Mouse (Mus musculus) layer of hippocampus, postnatal 36 days (tissue): ENCODE data around the gene Elovl1. TPM values are rescaled to one million over a fixed set of nuclear protein-coding genes. Genes with fewer than 3 reads are reported as not detected.
A peak's percentile ranks its signal among the peaks of the same experiment; 100 is the strongest.

Experiments
- DNase-seq, 2 experiments: peaks; one replicate each; pipeline ENCODE4 v3.0.0; 2022
- total RNA-seq, 2 experiments: library from RNA; stranded (reverse); gene quantifications; 2 replicates each; pipeline ENCODE4 v1.2.3; 2021

Elovl1 gene
- total RNA-seq, 2 experiments from 2014 or later, result 26.4 to 28.5 TPM

- DNase-seq, result no peak
Measured at GRCm38 (mm10) chr4:118429215-118429895, 1.5 kb downstream of the Elovl1 start.

GRCm38 (mm10) chr4:118432332-118432731, 4.4 kb downstream of the Elovl1 start:
- DNase-seq, result no peak

DNA sequence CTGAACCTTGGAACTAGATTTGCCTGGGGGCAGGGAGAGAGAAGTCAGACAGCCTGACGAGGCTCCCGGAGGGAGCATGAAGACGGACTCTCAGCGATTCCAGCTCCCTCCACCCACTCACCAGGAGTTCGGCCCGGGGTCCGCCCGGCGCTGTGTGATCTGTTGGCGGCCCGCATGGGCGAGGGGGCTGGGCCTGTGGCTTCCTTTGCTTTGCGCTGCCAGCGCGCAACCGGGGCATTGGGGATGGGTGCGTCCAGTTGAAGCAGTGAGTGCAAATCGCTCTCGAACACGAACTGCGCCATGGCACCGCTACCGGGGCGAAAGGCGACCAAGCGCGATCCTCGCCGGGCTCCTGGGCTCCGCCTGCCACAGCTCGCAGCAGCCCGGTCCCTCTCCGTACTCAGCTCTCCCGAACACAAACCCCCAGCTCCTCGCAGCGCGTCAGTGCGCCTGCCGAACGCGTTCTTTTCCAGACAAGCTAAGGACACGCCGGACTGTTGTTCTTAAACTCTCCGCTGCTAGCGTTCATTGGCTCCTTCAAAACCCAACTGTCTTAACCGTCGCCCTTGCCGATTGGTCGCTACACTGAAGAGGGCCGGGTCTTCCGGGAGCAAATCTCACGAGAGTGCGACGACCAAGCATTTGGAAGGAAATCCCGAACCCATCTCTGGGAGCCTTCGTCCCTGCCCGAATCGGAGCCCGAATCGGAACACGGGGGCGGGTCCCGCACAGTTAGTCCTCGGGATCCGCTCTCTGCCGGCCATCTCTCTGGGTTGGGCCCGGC, 9.1 kb downstream of the Elovl1 start, which contains the start of gene Cdc20:
Gene Cdc20, minus strand, starts transcription at position 533 of the 784 bp plus-strand sequence.
- peak; percentile 83 to 86 for DNase-seq

GRCm38 (mm10) chr4:118437829-118438253, 9.9 kb downstream of the Elovl1 start:
- DNase-seq, result no peak

DNA sequence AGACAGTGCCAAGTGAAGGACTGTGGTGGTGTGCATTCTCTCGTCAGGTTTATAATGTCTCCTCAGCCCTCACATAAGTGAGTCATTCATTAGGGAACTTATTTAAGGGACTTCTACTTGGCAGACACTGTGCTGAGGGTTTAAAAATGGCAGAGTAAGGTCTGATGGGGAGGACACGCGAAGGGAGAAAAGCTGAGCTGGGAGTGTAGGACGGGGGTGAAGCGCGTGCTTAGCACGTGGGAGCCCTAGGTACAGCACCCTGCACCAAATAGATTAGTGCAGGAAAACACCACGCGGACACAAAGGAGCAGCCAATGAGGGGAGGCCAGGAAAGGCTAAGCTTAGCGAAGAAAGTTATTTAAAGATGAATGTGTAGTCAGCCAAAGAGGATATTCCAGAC, 17.2 kb downstream of the Elovl1 start:
- DNase-seq, result no peak

GRCm38 (mm10) chr4:118445781-118446414, 18.0 kb downstream of the Elovl1 start:
- DNase-seq, result no peak

- no peak for DNase-seq
Measured at GRCm38 (mm10) chr4:118446415-118447153, 18.7 kb downstream of the Elovl1 start.

- no peak for DNase-seq
Measured at GRCm38 (mm10) chr4:118457345-118457975, 29.6 kb downstream of the Elovl1 start, which contains the start of gene Mpl. Mpl (minus strand) TSS chr4:118457513.

DNA sequence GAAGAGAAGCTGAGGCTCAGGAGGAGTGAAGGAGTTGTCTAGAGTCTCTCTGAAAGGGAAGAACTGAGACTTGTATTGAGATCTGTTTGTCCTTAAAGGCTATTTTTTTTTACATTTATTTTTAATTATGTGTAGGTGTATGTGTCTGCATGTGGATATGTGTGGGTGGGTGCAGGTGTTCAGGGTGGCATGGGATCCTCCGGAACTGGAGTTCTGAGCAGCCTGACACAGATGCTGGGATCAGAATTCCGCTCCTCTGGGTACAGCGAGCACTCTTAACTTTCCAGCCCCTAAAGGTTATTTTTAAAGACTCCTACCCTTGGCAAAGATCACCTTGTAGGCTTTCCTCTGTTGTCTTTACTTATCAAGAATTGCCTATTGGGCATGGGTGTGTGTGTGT, 37.1 kb downstream of the Elovl1 start:
- DNase-seq, result no peak

DNA sequence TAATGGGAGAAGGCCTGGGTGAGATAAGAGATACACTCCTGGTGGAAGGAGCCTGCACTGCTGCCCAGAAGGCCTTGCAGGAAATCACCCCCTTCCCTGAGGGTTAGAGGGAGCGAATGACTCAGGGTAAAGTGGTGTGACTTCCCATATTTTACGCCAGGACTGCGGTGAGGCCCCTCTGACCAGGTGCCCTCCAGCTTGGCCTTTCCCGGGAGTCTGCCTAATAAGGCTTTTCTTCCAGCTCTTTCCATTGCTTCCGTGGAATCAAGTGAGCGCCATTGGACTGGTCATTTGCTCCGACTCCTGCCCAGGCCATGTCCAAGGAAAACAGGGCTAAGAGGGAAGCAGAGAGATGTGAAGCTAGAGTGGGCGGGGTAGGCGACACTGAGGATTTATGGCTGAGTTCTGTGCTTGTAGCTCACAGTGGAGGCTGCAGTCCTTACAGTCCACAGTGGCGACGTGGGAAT, 37.8 kb downstream of the Elovl1 start:
- no peak for DNase-seq

DNA sequence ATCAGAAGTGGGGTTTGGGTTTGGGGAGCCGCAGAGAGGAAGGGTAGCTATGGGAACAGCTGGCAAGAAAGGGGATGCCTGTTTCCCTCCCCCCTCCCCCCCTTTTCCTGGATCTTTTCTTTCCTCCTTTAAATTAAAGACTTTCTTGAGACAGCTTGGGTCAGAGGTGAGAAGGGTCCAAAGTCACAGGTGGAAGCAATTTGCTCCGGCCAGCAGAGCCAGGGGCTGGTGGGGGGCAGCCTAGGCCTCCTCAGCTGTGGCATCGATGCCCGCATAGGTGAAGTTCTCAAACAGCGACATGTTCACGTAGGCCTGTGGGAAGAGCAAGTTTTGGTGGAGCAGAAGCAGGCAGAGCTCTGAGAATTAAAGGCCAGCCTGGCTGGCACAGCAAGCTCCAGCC, 43.4 kb downstream of the Elovl1 start:
- DNase-seq, result no peak

DNA sequence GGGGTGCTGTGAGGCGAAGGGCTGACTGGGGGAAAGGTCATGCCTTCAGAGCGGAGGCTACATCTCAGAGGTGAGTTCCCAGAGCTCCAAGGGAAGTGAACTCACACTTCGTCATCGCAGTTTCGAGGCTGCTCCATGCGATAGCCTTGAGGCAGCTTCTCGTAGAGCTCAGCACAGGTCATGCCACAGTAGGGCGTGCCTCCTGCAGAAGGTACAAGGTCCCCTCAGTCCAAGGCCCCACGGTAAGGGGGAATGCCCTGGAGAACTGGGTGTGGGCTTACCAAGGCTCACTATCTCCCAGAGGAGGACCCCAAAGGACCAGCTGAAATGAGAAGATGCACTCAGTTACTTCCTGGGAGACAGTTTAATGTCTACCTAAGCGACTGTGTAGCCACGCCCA, 44.8 kb downstream of the Elovl1 start:
- DNase-seq, result no peak

DNA sequence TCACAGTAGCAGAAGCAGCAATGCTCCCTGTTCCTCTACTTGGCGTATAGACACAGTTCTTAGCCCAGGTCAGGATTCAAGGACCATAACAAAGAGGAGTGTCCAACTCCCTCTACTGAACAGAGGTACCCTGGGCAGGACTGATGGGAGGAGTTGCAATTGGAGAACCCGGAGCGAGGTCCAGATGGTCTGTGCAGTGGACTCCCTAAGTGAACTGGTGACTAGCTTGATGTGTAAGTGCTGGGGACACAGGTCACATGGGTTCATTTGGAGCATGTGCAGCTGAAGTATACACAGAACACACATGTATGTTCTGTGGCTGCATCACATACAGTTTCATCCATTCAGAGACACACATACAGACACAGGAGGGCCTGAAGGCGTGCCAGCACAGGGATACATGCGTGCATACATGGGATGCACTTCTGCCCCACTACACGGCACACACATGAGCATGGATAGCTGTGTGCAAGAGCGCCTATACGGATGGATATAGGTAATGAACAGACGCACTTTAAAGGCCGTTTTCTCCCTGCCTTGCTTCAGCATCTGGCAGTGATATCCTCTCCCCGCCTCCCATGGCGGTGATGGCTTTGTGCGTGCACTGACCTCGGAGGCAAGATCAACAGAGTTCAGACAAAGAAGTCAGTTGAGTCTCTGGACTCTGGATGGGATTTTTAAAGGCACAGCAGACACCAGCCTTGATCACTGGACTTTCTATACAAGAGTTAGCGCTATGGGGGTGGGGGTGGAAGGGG, 49.1 kb downstream of the Elovl1 start:
- DNase-seq, result no peak

Other genes starting within 250 kb of the Elovl1 start
- gene Kdm4a, start 248.1 kb upstream of the Elovl1 start, total RNA-seq, result 10 to 100 TPM; 47.0 to 55.4 TPM
- 10 to 100 TPM; 73.3 to 80.7 TPM for gene Ptprf, start 136.7 kb upstream of the Elovl1 start, total RNA-seq
- gene Szt2, start 18.8 kb upstream of the Elovl1 start, total RNA-seq, result 10 to 100 TPM; 35.7 to 40.8 TPM
- gene Med8, start 18.8 kb upstream of the Elovl1 start, total RNA-seq, result 10 to 100 TPM; 54.6 to 61.5 TPM
- 1 to 10 TPM in 1 of 2 experiments, under 1 TPM in 1; 0.82 to 1.5 TPM for gene Cdc20, start 9.3 kb downstream of the Elovl1 start, total RNA-seq
- gene Mpl, start 29.4 kb downstream of the Elovl1 start, total RNA-seq, result not detected
- 1 to 10 TPM; 7.1 to 8.5 TPM for gene Tie1, start 62.0 kb downstream of the Elovl1 start, total RNA-seq
- gene 2610528J11Rik, start 98.9 kb downstream of the Elovl1 start, total RNA-seq, result not detected
- 1 to 10 TPM; 5.6 to 8.1 TPM for gene Tmem125, start 116.0 kb downstream of the Elovl1 start, total RNA-seq
- under 1 TPM; 0.78 to 0.90 TPM for gene Cfap57, start 192.7 kb downstream of the Elovl1 start, total RNA-seq
- gene Ebna1bp2, start 192.7 kb downstream of the Elovl1 start, total RNA-seq, result 10 to 100 TPM; 61.8 to 64.2 TPM
- gene Olfr62, start 230.9 kb downstream of the Elovl1 start, total RNA-seq, result not detected